Mouse (Mus musculus) urinary bladder, adult 2 months (tissue): ENCODE results near the gene Nt5c1a. TPM values are rescaled to one million over a fixed set of nuclear protein-coding genes. Genes with fewer than 3 reads are reported as not detected.

Experiments
- DNase-seq: peaks from one replicate; pipeline ENCODE4 v3.0.0; 2022; ENCODE audit warnings: low spot score
- polyA plus RNA-seq: library from polyadenylated mRNA; depleted of rRNA; stranded (reverse); fragments of >200 nt; gene quantifications from 2 replicates; pipeline ENCODE4 v1.2.3, GENCODE M21; 2012

Gene Nt5c1a
- polyA plus RNA-seq, 1 experiment = 0.04 TPM

- DNase-seq = no peak
These were observed 10.1 kb downstream of the Nt5c1a start for GRCm38 (mm10) chr4:123211453-123211852.

- DNase-seq = no peak
These were observed 11.0 kb downstream of the Nt5c1a start for GRCm38 (mm10) chr4:123212330-123212729.

- DNase-seq = no peak
These were observed 12.7 kb downstream of the Nt5c1a start for GRCm38 (mm10) chr4:123213975-123214374.

- DNase-seq = no peak
These were observed 14.1 kb downstream of the Nt5c1a start for GRCm38 (mm10) chr4:123215367-123215766.

GRCm38 (mm10) chr4:123216782-123217181 lies 15.5 kb downstream of the Nt5c1a start:
- DNase-seq = no peak

- DNase-seq = peak; percentile 59
These were observed 18.5 kb downstream of the Nt5c1a start for GRCm38 (mm10) chr4:123219720-123220357.

- no peak for DNase-seq
These were observed 19.3 kb downstream of the Nt5c1a start for GRCm38 (mm10) chr4:123220637-123221036.

- DNase-seq = no peak
These were observed 22.0 kb downstream of the Nt5c1a start for GRCm38 (mm10) chr4:123223309-123223708.

GRCm38 (mm10) chr4:123225718-123226403 lies 24.6 kb downstream of the Nt5c1a start:
- no peak for DNase-seq

- DNase-seq = no peak
These were observed 26.4 kb downstream of the Nt5c1a start for GRCm38 (mm10) chr4:123227707-123228106.

- DNase-seq = no peak
These were observed 27.0 kb downstream of the Nt5c1a start for GRCm38 (mm10) chr4:123228270-123228669.

GRCm38 (mm10) chr4:123229166-123229565 lies 27.9 kb downstream of the Nt5c1a start:
- no peak for DNase-seq

GRCm38 (mm10) chr4:123232841-123233240 lies 31.5 kb downstream of the Nt5c1a start:
- no peak for DNase-seq

GRCm38 (mm10) chr4:123233492-123234084 lies 32.3 kb downstream of the Nt5c1a start, which contains the start of gene Heyl:
Gene Heyl (plus strand): TSS chr4:123233556.
- DNase-seq = no peak

GRCm38 (mm10) chr4:123235835-123236430 lies 34.6 kb downstream of the Nt5c1a start:
- no peak for DNase-seq

- no peak for DNase-seq
These were observed 35.2 kb downstream of the Nt5c1a start for GRCm38 (mm10) chr4:123236431-123237031.

- no peak for DNase-seq
These were observed 36.3 kb downstream of the Nt5c1a start for GRCm38 (mm10) chr4:123237386-123238266.

GRCm38 (mm10) chr4:123239361-123240203 lies 38.3 kb downstream of the Nt5c1a start:
- DNase-seq = no peak

- no peak for DNase-seq
These were observed 44.9 kb downstream of the Nt5c1a start for GRCm38 (mm10) chr4:123246221-123246620.

- no peak for DNase-seq
These were observed 45.3 kb downstream of the Nt5c1a start for GRCm38 (mm10) chr4:123246651-123247050.
